Comparison of ENCODE assay signal across 9 mouse cellular contexts in the genomic region with DNA sequence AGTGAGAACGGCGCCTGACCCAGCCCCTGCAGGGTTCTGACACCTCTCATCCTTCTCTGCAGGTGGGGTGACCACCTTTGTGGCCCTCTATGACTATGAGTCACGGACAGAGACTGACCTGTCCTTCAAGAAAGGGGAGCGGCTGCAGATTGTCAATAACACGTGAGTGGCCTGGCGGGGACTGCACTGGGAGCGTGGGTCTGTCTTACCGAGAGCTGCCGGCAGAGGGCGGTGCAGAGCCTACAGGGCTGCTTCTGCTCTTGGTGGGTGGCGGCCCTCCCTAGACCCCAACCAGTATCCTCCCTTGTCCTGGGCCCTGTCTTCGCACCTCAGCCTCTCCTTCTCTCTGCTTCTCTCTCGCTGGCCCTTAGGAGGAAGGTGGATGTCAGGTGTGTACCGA. TPM values are rescaled to one million over a fixed set of nuclear protein-coding genes. Genes with fewer than 3 reads are reported as not detected.
DNase-seq lines count a peak whose midpoint lies in the region; ATAC-seq lines count a peak whose summit lies in the region.
"Had no signal": no experiment of that assay in that cellular context is flagged by ENCODE, and none has a peak within 500 bp of the region (broad histone marks: within the 10 kb centered on the region; RNA-seq: fewer than 3 reads in every experiment).

No protein-coding gene starts in this region.

- WGBS in limb, embryonic 12.5 days: 25% methylated on average over 14 of the region's 14 CpGs
- WGBS in midbrain, embryonic 15.5 days: 20% methylated on average over 14 of the region's 14 CpGs

- H3K36me3 ChIP-seq in limb, embryonic 12.5 days: peaks cover 60% of the 10 kb centered on the region
- H3K36me3 ChIP-seq in midbrain, embryonic 15.5 days (replicated peaks): peaks cover 3% of the 10 kb centered on the region; the same call in 1 of the 2 replicates

- H3K27ac ChIP-seq in limb, embryonic 12.5 days: peak overlapping the region; percentile 62
- H3K27ac ChIP-seq in midbrain, embryonic 15.5 days: peak overlapping the region; percentile 76

- ATAC-seq in frontal cortex, adult (ENCODE audit: low TSS enrichment): no peak
- peak; percentile 36 for ATAC-seq in inflammation-experienced regulatory T-cells, adult 6 months
- no peak for ATAC-seq in limb, embryonic 12.5 days (ENCODE audit: insufficient number of reproducible peaks, insufficient read depth, low FRiP score, low TSS enrichment, low read depth)
- peak; percentile 18; the same call in 1 of the 2 replicates for ATAC-seq in midbrain, embryonic 15.5 days (replicated peaks)

- H3K4me3 ChIP-seq in limb, embryonic 12.5 days (replicated peaks): no peak overlapping the region
- H3K4me3 ChIP-seq in midbrain, embryonic 15.5 days: no peak overlapping the region
- H3K4me3 ChIP-seq: stomach, embryonic 15.5 days had no signal

- no peak overlapping the region for H3K4me2 ChIP-seq in limb, embryonic 12.5 days
- no peak overlapping the region for H3K4me2 ChIP-seq in midbrain, embryonic 15.5 days
- H3K4me2 ChIP-seq: stomach, embryonic 15.5 days had no signal

- no peaks in the 10 kb centered on the region for H3K9me3 ChIP-seq in limb, embryonic 12.5 days
- H3K9me3 ChIP-seq in midbrain, embryonic 15.5 days: no peaks in the 10 kb centered on the region
- H3K9me3 ChIP-seq: stomach, embryonic 15.5 days had no signal

- peak; percentile 42 to 86 for DNase-seq in frontal cortex, adult 2 months (ENCODE audit: extremely low spot score in 1 of 2, low spot score in 1 of 2)
- DNase-seq in cerebellum, postnatal 4 days (ENCODE audit: low spot score in 2 of 2): peak; percentile 92 to 95
- peak; percentile 49 for DNase-seq in gastrocnemius, postnatal 25 days
- peak; percentile 45 to 54 for DNase-seq in spleen, postnatal 36 days (ENCODE audit: low spot score in 2 of 2)

- no peaks in the 10 kb centered on the region for H3K27me3 ChIP-seq in limb, embryonic 12.5 days
- no peaks in the 10 kb centered on the region for H3K27me3 ChIP-seq in midbrain, embryonic 15.5 days (replicated peaks)
- H3K27me3 ChIP-seq: stomach, embryonic 15.5 days had no signal

- H3K9ac ChIP-seq in limb, embryonic 12.5 days (replicated peaks): no peak overlapping the region
- peak overlapping the region; percentile 16; the same call in 1 of the 2 replicates for H3K9ac ChIP-seq in midbrain, embryonic 15.5 days
- H3K9ac ChIP-seq: stomach, embryonic 15.5 days had no signal

- peaks cover 59% of the 10 kb centered on the region for H3K4me1 ChIP-seq in limb, embryonic 12.5 days (replicated peaks)
- H3K4me1 ChIP-seq in midbrain, embryonic 15.5 days: peaks cover 63% of the 10 kb centered on the region

RNA-seq across cellular contexts. Expression of gene Src, which starts 40.2 kb away (rescaled TPM):
- 82.0 and 91.2 TPM in 2 replicates for polyA plus RNA-seq in frontal cortex, adult 2 months (2012; rRNA removed)
- 1 to 10 TPM; 3.1 to 3.6 TPM for total RNA-seq in gastrocnemius, postnatal 25 days (2021)
- 1 to 10 TPM in 2 of 3 experiments, under 1 TPM in 1; 0.43 to 2.1 (median 1.0) TPM for polyA plus RNA-seq in inflammation-experienced regulatory T-cells, adult 6 months (2017; shearing (Covaris generic))
- polyA plus RNA-seq in limb, embryonic 12.5 days (2016; fragmentation: Nextera tagmentation; extraction: Ambion mirVana): 30.3 and 35.3 TPM in 2 replicates
- polyA plus RNA-seq in midbrain, embryonic 15.5 days (2015; fragmentation: Nextera tagmentation; extraction: Ambion mirVana): 40.3 and 43.2 TPM in 2 replicates

Comparison
In these comparisons a context has a peak if more than half of its experiments do, and no peak if none do; other contexts are left out.
1. ATAC-seq: peak in inflammation-experienced regulatory T-cells, adult 6 months (single experiment) and midbrain, embryonic 15.5 days (single experiment); none in frontal cortex, adult (single experiment) and limb, embryonic 12.5 days (single experiment).
2. RNA of gene Src, which starts 40.2 kb away (polyA plus RNA-seq): 82.0 to 91.2 TPM in frontal cortex, adult 2 months, 40.3 to 43.2 TPM in midbrain, embryonic 15.5 days and 30.3 to 35.3 TPM in limb, embryonic 12.5 days; 0.43 to 2.1 TPM in inflammation-experienced regulatory T-cells, adult 6 months; every median in the first group is over 10 times any median in the second.
3. Peak in every context shown above with its lines, with median percentiles within 50 percentile points of each other: DNase-seq.